Mouse (Mus musculus): ENCODE data around the gene Elovl7. TPM values are rescaled to one million over a fixed set of nuclear protein-coding genes. Genes with fewer than 3 reads are reported as not detected.

Gene Elovl7
- polyA plus RNA-seq, 1 experiment from 2014 or later = 2.4 TPM

DNA sequence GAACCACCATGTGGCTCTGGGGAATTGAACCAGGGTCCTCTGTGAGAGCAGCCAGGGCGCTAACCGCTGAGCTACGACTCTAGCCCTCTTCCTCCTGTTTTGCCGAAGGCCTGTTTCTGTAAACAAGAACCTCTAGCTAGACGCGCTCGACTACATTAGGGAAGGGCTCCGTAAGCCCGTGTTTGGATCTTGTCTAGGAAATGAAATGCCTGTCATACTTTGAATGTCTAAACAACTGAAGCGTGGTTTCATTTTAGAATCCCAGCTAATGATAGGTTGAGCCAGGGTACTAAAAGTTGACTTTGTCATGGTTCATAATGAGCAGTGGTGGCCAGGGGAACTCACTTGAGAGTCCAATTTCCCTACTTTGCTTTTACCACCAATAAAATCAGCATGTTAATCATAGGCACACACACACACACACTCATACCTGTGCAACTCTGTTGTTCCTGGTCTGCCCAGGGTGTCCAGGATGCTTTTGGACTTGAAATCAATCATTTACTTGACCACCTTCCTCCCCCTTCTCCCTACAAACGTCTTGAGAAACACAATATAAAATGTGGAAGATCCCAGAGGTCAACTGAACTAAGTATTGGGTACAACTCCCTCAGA lies 31.0 kb downstream of the Elovl7 start:
- Histone ChIP-seq H3K36me3 (no peaks in the 10 kb centered on the region), H3K4me2 (replicated peaks) (no peak overlapping the region), H3K4me1 (no peaks in the 10 kb centered on the region), H3K27me3 (no peaks in the 10 kb centered on the region), H3K9me3 (no peaks in the 10 kb centered on the region), H3K9ac (no peak overlapping the region), H3K4me3 (no peak overlapping the region), H3K27ac (no peak overlapping the region)
- 75% methylated on average over 11 of the region's 11 CpGs for WGBS
- ATAC-seq (ENCODE audit: insufficient number of reproducible peaks, insufficient read depth, low FRiP score, low TSS enrichment) = no peak

DNA sequence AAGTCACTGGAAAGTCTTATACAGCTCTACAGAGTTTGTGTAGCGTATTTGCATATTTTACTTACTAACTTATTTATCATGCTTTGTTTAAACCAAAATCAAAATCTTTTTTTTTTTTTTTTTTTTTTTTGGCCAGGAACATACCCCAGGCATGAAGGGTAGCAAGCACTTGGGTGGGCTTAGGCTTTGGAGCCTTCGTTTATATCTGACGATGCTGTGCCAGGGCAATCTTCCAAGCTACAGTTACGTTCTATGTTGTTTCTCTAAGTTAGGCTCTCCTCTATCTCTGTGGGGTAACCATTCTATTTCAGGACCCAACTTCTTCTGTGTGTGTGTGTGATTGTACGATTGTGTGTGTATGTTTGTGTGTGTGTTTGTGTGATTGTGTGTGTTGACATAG lies 36.9 kb downstream of the Elovl7 start:
- H3K27me3 ChIP-seq = no peaks in the 10 kb centered on the region
- H3K4me3 ChIP-seq = no peak overlapping the region
- H3K4me2 ChIP-seq (replicated peaks) = no peak overlapping the region
- H3K9ac ChIP-seq = no peak overlapping the region
- H3K27ac ChIP-seq = no peak overlapping the region
- H3K9me3 ChIP-seq = no peaks in the 10 kb centered on the region
- no peak for ATAC-seq (ENCODE audit: insufficient number of reproducible peaks, insufficient read depth, low FRiP score, low TSS enrichment)
- H3K36me3 ChIP-seq = no peaks in the 10 kb centered on the region
- 88% methylated on average over 5 of the region's 5 CpGs for WGBS
- no peaks in the 10 kb centered on the region for H3K4me1 ChIP-seq

DNA sequence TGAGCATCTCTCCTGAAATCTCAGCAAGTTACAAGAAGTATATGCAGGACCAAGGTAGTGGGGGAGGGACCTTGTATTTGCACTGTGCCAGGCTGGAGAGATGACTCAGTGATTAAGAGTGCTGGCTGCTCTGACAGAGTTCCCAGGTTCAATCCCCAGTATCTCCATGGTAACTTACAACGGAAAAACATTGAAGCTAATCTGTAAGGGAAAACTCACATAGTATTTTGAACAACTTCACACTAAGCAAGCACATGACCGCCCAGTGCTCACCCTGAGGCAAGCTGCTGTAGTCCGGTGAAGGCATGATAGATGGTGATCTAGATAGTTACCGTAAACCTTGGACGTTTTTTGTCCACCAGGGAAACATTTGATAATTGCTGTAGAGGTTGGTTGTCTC lies 39.8 kb downstream of the Elovl7 start:
- ATAC-seq (ENCODE audit: insufficient number of reproducible peaks, insufficient read depth, low FRiP score, low TSS enrichment) = no peak
- no peak overlapping the region for H3K27ac ChIP-seq
- H3K36me3 ChIP-seq = no peaks in the 10 kb centered on the region
- 87% methylated on average over 5 of the region's 5 CpGs for WGBS
- no peak overlapping the region for H3K4me3 ChIP-seq
- H3K4me2 ChIP-seq (replicated peaks) = no peak overlapping the region
- no peaks in the 10 kb centered on the region for H3K27me3 ChIP-seq
- no peaks in the 10 kb centered on the region for H3K9me3 ChIP-seq
- H3K4me1 ChIP-seq = no peaks in the 10 kb centered on the region
- H3K9ac ChIP-seq = no peak overlapping the region

DNA sequence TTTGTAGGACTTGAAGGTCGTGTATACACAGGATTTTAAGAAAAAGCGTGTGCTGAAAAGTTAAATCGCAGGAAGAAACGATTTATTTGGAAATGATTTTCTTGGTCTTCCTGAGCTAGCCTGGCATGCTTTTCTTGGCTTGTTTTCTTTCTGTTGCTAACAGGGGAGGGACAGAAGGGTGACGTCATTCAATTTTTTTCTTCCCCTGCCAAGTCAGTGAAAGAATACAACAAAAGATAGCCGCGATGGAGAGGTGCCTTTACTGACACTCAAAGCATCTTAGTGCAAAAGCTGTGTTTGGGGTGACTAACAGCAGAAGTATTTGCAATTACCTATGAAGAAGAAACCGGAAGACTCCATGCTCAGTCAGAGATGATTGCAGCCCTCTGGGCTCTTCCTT lies 48.8 kb downstream of the Elovl7 start:
- Histone ChIP-seq H3K9me3 (no peaks in the 10 kb centered on the region), H3K9ac (no peak overlapping the region), H3K27ac (no peak overlapping the region), H3K4me1 (no peaks in the 10 kb centered on the region), H3K4me3 (no peak overlapping the region), H3K36me3 (no peaks in the 10 kb centered on the region), H3K27me3 (no peaks in the 10 kb centered on the region), H3K4me2 (replicated peaks) (no peak overlapping the region)
- ATAC-seq (ENCODE audit: insufficient number of reproducible peaks, insufficient read depth, low FRiP score, low TSS enrichment) = no peak
- WGBS = 76% methylated on average over 8 of the region's 8 CpGs

DNA sequence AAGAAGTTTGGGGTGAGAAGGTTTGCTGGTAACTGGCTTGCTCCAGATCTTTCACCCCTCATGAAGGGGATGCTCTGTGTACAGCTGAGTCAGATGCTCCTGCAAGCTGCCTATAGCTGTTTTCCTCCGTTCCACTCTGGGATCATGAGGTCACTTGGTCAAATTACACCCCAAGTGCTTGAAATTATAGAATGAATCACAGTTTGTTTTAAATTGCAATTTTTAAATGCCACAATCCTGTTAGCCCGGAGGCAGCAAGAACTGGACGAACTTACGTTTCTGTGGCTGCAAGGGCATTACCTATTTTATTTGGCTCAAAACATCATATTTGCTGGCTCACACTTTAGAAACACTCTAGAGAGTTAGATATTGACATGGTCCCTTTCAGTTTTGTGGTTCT lies 51.2 kb downstream of the Elovl7 start:
- no peaks in the 10 kb centered on the region for H3K36me3 ChIP-seq
- H3K27ac ChIP-seq = no peak overlapping the region
- no peak for ATAC-seq (ENCODE audit: insufficient number of reproducible peaks, insufficient read depth, low FRiP score, low TSS enrichment)
- H3K9me3 ChIP-seq = no peaks in the 10 kb centered on the region
- 51% methylated on average over 4 of the region's 4 CpGs for whole genome bisulfite sequencing
- H3K27me3 ChIP-seq = no peaks in the 10 kb centered on the region
- H3K4me1 ChIP-seq = no peaks in the 10 kb centered on the region
- H3K4me2 ChIP-seq (replicated peaks) = no peak overlapping the region
- no peak overlapping the region for H3K9ac ChIP-seq
- no peak overlapping the region for H3K4me3 ChIP-seq

DNA sequence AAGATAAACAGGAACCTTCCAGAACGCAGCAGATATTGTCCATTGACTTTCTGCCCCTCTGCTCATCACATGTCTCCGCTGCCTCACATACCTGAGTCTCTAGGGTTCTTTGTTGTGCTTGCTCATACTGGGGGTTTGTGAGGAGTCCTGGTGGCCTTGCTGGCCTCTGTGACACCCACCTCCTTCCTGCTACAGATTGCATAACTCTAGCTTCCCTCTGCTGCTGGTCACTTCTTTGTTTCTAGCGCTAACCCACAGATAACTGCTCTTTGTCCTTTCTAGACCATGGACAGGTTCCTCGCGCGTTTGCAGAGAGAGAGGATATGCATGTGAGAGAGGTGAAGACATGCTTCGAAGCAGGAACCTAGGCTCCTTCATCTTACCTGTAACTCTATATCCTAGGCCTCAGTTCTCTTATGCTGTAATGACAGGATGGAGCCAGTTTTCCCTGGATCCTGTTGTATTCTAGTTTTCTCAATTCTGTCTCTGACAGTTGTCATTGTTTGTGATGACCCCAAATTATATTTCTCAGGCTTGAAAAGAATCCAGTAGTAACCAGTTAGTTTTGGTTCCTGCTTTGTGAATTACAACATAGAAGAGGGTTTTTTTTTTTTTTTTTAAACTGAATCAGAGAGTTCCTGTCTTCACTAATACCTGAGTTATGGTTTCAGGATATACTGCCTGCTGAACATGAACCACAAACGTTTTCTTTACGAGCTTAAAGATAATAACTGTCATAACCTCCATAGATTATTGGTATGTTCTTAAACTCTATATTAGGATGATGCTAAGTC lies 53.8 kb downstream of the Elovl7 start:
- H3K27me3 ChIP-seq = no peaks in the 10 kb centered on the region
- ATAC-seq (ENCODE audit: insufficient number of reproducible peaks, insufficient read depth, low FRiP score, low TSS enrichment) = no peak
- H3K36me3 ChIP-seq = no peaks in the 10 kb centered on the region
- H3K4me1 ChIP-seq = peaks cover 3% of the 10 kb centered on the region; the same call in 1 of the 2 replicates
- H3K4me2 ChIP-seq (replicated peaks) = no peak overlapping the region
- no peaks in the 10 kb centered on the region for H3K9me3 ChIP-seq
- no peak overlapping the region for H3K9ac ChIP-seq
- no peak overlapping the region for H3K4me3 ChIP-seq
- 77% methylated on average over 9 of the region's 9 CpGs for WGBS
- H3K27ac ChIP-seq = no peak overlapping the region

DNA sequence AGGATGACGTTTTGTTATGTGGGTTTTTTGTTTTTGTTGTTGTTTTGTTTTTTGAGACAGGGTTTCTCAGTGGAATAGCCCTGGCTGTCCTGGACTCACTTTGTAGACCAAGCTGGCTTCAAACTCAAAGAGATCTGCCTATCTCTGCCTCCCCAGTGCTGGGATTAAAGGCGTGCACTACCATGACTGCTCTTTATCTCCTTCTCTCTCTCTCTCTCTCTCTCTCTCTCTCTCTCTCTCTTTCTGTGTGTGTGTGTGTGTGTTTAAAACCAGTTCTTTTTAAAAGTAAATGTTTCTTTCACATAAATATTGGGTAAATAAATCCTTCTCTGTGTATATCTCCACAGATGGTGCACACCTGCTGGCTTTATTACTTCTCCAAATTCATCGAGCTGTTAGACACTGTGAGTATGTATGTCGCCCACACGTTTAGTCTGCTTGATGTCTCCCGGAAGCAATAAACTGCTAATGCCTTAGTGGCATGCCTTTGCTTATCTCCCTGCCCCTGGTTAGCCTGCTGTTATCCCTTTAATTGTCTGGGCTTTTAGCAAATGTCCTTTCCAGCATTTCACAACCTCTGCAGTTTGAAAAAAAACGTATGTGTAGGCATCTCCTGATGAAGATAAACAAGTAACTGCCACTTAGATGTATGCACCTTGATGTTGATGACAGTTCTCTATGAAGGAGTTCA lies 57.4 kb downstream of the Elovl7 start:
- no peaks in the 10 kb centered on the region for H3K9me3 ChIP-seq
- no peak for ATAC-seq (ENCODE audit: insufficient number of reproducible peaks, insufficient read depth, low FRiP score, low TSS enrichment)
- H3K4me1 ChIP-seq = peaks cover 3% of the 10 kb centered on the region; the same call in 1 of the 2 replicates
- WGBS = 69% methylated on average over 7 of the region's 7 CpGs
- H3K4me2 ChIP-seq (replicated peaks) = no peak overlapping the region
- H3K36me3 ChIP-seq = no peaks in the 10 kb centered on the region
- H3K27me3 ChIP-seq = no peaks in the 10 kb centered on the region
- no peak overlapping the region for H3K4me3 ChIP-seq
- H3K27ac ChIP-seq = no peak overlapping the region
- no peak overlapping the region for H3K9ac ChIP-seq

DNA sequence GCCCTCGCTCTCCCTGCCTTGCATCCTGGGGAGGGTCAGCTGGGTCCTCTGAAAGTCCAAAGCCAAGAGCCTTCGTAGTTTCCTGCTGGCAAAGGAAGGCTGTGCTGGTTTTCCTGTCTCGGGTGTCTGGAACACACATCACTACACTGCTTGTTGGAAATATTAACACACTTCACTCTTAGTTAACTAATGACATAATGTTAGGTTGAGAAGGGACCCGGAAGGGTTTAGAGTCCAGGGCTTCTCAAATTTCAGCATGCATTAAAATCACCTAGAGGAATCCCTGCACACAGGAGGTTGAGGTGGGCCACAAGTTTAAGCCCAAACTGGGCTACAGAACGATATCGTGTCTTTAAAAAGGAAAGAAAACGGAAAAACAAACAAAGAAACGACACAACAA lies 58.1 kb downstream of the Elovl7 start:
- Histone ChIP-seq H3K36me3 (no peaks in the 10 kb centered on the region), H3K27ac (no peak overlapping the region), H3K9ac (no peak overlapping the region), H3K9me3 (no peaks in the 10 kb centered on the region), H3K4me1 (peaks cover 3% of the 10 kb centered on the region; the same call in 1 of the 2 replicates), H3K27me3 (no peaks in the 10 kb centered on the region), H3K4me2 (replicated peaks) (no peak overlapping the region), H3K4me3 (no peak overlapping the region)
- 54% methylated on average over 8 of the region's 8 CpGs for WGBS
- ATAC-seq (ENCODE audit: insufficient number of reproducible peaks, insufficient read depth, low FRiP score, low TSS enrichment) = no peak

DNA sequence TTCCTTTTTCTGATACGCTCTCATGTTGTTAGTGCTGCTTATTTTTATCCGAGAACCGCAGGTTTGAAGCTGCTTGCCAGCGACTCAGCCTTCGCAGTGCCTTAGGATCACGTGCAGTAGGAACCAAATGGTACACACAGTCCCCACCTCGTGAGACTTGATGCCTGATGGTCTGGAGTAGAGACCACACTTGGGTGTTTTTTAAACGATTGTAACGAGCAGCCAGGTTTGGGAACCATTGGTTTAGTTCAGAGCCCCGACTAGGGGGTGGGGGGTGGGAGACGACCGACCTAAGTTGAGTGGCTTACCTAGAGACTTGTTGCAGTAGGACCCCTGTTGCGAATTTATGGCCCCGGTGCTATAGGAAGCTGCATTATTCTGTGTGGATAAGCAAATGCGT lies 58.8 kb downstream of the Elovl7 start:
- no peak for ATAC-seq (ENCODE audit: insufficient number of reproducible peaks, insufficient read depth, low FRiP score, low TSS enrichment)
- 68% methylated on average over 15 of the region's 15 CpGs for WGBS
- no peak overlapping the region for H3K9ac ChIP-seq
- H3K36me3 ChIP-seq = no peaks in the 10 kb centered on the region
- H3K4me2 ChIP-seq (replicated peaks) = no peak overlapping the region
- no peak overlapping the region for H3K27ac ChIP-seq
- H3K4me3 ChIP-seq = no peak overlapping the region
- H3K27me3 ChIP-seq = no peaks in the 10 kb centered on the region
- peaks cover 3% of the 10 kb centered on the region; the same call in 1 of the 2 replicates for H3K4me1 ChIP-seq
- no peaks in the 10 kb centered on the region for H3K9me3 ChIP-seq

DNA sequence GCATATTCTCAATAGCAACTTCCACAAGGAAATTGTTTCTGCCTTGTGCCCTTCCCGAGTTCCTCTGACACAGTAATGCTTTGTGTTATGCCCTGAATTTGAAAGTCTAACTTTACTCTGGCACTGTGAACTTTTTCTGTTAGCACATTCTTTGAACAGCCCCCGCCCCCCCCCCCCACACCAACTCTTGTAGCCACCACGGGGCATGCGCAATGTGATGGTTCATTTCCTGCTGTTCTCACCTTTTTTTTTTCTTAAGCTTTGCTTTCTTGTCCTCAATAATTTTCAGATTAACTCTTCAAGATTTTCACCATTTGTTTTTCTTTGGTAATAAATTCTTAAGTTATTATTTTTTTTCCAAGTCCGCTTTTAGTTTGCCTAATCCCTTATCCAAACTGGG lies 59.3 kb downstream of the Elovl7 start:
- Histone ChIP-seq H3K27ac (no peak overlapping the region), H3K4me2 (replicated peaks) (no peak overlapping the region), H3K9ac (no peak overlapping the region), H3K36me3 (no peaks in the 10 kb centered on the region), H3K27me3 (no peaks in the 10 kb centered on the region), H3K9me3 (no peaks in the 10 kb centered on the region), H3K4me1 (peaks cover 3% of the 10 kb centered on the region; the same call in 1 of the 2 replicates), H3K4me3 (no peak overlapping the region)
- 43% methylated on average over 5 of the region's 5 CpGs for WGBS
- ATAC-seq (ENCODE audit: insufficient number of reproducible peaks, insufficient read depth, low FRiP score, low TSS enrichment) = no peak

DNA sequence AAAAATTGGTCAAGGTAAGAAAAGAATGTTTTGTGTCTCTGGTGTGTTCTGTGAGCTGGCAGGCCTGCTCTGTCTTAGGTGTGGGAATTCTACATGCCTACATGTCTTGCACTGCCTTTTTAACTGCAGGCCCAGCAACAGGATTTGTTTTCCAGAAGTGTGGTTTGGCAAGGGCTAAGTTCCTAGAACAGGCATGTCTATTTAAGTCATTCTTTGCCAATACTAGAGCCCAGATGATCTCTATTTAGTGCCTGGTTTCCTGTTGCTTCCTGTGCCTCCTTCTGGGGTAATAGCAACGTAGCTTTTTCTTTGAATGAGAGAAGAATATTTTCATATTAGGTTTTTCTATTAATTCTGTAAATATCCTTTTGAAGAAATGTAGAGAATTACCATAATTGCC lies 62.4 kb downstream of the Elovl7 start:
- no peak overlapping the region for H3K9ac ChIP-seq
- H3K4me3 ChIP-seq = no peak overlapping the region
- ATAC-seq (ENCODE audit: insufficient number of reproducible peaks, insufficient read depth, low FRiP score, low TSS enrichment) = no peak
- H3K4me2 ChIP-seq (replicated peaks) = no peak overlapping the region
- H3K36me3 ChIP-seq = no peaks in the 10 kb centered on the region
- no peak overlapping the region for H3K27ac ChIP-seq
- H3K27me3 ChIP-seq = no peaks in the 10 kb centered on the region
- H3K4me1 ChIP-seq = peaks cover 8% of the 10 kb centered on the region; the same call in 1 of the 2 replicates
- H3K9me3 ChIP-seq = no peaks in the 10 kb centered on the region
- 33% methylated on average over 1 of the region's 1 CpGs for WGBS

DNA sequence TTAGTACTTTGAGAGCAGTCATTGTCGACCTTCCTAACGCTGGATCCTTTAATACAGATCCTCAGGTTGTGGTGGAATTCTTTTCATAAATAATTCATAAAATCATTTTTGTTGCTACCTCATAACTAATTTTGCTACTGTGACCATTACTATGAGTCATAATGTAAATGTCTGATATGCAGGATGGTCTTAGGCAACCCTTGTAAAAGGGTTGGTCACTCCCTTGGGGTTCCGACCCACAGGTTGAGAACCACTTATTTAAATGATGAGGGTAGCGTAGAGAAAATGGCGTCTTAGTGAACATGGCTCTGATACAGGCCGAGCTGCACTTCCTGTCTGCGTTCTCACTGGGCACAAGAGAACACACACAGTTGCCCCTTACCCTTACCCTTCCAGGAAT lies 63.1 kb downstream of the Elovl7 start:
- WGBS = 78% methylated on average over 7 of the region's 7 CpGs
- no peak for ATAC-seq (ENCODE audit: insufficient number of reproducible peaks, insufficient read depth, low FRiP score, low TSS enrichment)

More for the DNA sequence above, 63.1 kb downstream of the Elovl7 start:
- Histone ChIP-seq H3K9me3 (no peaks in the 10 kb centered on the region), H3K27me3 (no peaks in the 10 kb centered on the region), H3K27ac (no peak overlapping the region), H3K36me3 (no peaks in the 10 kb centered on the region), H3K4me3 (no peak overlapping the region), H3K4me2 (replicated peaks) (no peak overlapping the region), H3K9ac (no peak overlapping the region), H3K4me1 (peaks cover 8% of the 10 kb centered on the region; the same call in 1 of the 2 replicates)

All from embryonic facial prominence, embryonic 12.5 days (tissue).